Mouse (Mus musculus) testis, adult 2 months (tissue): ENCODE results near the gene Sema4d.

Experiments used
- CTCF ChIP-seq: fragments of 200-500 bp; IDR thresholded peaks from 2 replicates; pipeline ENCODE4 v1.5.1; 2012; ENCODE audit warnings: low read depth, mild to moderate bottlenecking, inconsistent platforms, low read length, moderate library complexity; ENCODE audit not compliant: control insufficient read depth, insufficient read depth, insufficient replicate concordance
- POLR2A ChIP-seq: fragments of 200-500 bp; IDR thresholded peaks from 2 replicates; pipeline ENCODE4 v1.6.1; 2012; ENCODE audit warnings: low read depth, mild to moderate bottlenecking, inconsistent platforms, low read length, moderate library complexity; ENCODE audit not compliant: control insufficient read depth

- TF ChIP-seq POLR2A = no peak
- TF ChIP-seq CTCF = no peak
Observed at GRCm38 (mm10) chr13:51840702-51841101, 47.2 kb upstream of the Sema4d start.
